Mouse (Mus musculus): Measurements from ENCODE around the gene Casp9.
"Not testable (repeated sequence)": the region's sequence is repeated elsewhere in the genome, so short reads cannot be mapped to it uniquely, and the experiment has no call there.

Gene Casp9

DNA sequence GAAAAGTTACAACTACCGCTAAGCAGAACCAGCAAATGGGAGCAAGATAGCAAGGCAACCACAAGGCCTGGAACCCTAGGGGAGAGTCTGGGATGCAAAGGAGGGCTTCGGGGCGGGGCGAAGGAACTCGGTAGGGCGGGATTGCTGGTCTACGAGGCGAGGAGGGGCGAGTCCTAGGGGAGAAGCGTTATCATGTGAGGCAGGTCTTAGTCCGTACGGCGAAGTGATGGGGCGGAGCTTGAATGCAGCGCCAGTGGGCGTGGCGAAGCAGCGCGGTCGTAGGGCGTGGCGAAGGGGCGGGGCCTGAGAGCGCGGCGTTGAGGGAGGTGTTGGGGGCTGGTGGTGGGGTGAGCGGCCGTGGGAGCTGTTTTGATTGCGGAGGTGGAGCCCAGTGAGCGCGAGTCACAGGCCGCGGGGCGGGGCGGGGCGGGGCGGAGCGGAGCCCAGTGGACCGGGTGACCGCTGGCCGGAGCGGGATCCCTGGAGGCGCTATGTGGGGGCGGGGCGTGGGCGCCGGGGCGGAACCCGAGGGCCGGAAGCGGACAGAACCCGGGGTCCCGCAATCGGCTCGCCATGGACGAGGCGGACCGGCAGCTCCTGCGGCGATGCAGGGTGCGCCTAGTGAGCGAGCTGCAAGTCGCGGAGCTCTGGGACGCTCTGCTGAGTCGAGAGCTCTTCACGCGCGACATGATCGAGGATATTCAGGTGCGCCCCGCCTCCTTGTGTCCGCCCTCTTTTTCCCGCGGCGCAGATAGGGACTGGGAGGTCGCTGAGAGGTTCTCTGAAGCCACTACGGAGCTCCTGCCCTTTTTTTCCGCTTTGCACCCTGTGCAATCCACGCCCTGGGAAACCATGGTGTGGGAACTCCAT is at the start of gene Casp9:
Gene Casp9, plus strand, starts transcription at position 331 of the 870 bp plus-strand sequence.
- peak; percentile 98 for DNase-seq (ENCODE audit: low read depth, low spot score)

GRCm38 (mm10) chr4:141746578-141747346 is 46.6 kb upstream of the Casp9 start, which contains the start of gene Agmat:
Gene Agmat, plus strand, starts transcription at chr4:141746672.
- no peak for DNase-seq (ENCODE audit: low read depth, low spot score)

- DNase-seq (ENCODE audit: low read depth, low spot score): no peak
Measured at GRCm38 (mm10) chr4:141749557-141749956, 43.9 kb upstream of the Casp9 start.

DNA sequence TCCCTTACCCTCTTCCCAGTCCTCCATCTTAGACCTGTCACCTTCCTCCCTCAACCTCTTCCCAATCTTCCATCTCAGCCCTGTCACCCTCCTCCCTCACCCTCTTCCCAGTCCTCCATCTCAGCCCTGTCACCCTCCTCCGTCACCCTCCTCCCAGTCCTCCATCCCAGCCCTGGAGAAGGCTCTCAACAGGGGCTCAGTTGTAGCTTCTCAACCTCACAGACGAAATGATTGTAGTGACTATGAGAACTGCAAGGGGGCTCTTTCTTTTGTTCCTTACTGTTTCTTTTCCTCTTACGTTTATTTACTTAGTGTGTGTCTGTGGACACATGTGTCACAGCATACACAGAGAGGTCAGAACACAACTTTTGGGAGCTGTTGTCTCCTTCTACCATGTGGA is 42.6 kb upstream of the Casp9 start:
- DNase-seq (ENCODE audit: low read depth, low spot score): no peak

- no peak for DNase-seq (ENCODE audit: low read depth, low spot score)
Measured at GRCm38 (mm10) chr4:141751419-141752075, 41.9 kb upstream of the Casp9 start.

GRCm38 (mm10) chr4:141752076-141752421 is 41.4 kb upstream of the Casp9 start:
- no peak for DNase-seq (ENCODE audit: low read depth, low spot score)

DNA sequence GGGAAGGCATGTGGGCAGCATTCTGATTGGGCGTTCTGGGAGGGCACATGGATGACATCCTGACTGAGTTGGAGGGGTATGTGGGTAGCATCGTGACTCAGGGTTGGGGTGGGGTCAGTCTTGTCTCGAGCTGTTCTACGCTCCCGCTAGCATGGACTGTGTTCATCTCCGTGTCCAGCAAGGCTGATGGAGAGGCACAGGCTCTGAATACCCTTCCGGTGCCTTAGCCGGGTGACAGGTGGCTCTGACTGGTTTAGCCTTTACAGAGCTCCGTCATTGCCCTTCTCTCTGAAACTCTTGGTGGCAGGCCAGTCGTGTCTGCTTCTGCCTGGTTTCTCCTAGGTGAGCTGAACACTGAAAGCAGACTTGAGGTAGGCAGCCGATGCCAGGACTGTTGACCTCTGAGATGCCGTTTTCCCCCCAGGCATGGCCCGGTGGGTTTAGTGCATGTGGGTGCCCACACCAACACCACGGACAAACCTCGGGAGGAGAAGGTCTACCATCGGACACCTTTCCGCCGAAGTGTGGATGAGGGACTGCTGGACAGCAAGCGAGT is 38.0 kb upstream of the Casp9 start:
- DNase-seq (ENCODE audit: low read depth, low spot score): no peak

DNA sequence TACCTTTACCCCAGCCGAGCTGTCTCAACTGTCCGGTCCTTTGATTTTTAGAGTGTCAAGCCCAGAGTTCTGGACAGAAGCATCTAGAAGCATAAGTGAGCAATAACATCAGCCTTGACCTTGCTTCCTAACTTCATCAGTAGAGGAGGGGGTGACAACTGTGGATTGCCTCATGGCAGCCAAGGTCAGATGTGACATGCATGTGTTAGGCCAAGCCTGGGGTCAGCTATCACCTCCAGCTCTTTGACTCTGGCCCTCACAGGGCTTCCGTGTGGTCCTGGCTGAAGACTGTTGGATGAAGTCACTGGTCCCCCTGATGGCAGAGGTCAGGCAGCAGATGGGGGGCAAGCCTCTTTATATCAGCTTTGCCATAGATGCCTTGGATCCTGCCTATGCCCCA is 36.3 kb upstream of the Casp9 start:
- DNase-seq (ENCODE audit: low read depth, low spot score): no peak

DNA sequence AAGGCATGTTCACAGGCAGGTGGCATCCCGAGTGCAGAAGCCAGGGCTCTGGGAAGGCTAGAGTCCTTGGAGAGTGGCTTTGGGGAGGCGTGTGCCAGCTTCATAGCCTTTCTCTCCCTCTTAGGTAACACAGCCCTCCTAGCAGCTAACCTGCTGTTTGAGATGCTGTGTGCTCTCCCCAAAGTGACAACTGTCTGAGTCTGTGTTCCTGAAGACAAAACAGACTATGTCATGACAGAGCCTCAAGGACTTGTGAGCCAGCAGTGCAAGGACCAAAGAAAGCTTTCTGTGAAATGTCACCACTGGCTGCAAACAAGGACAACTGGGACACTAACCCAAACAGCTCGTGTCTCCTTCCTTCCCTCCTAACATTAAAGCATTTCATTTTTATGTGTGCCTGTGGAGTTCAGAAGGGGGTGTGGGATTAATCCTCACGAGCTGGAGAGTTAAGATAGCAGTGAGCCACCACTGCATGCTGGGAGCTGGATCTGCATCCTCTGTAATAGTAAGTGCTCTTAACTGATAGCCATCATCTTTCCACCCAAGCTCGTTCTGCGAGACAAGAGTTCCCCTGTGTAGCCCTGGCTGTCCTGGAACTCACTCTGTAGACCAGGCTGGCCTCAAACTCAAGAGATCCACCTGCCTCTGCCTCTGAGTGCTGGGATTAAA is 34.4 kb upstream of the Casp9 start:
- DNase-seq (ENCODE audit: low read depth, low spot score): no peak

- no peak for DNase-seq (ENCODE audit: low read depth, low spot score)
Measured at GRCm38 (mm10) chr4:141760942-141761341, 32.5 kb upstream of the Casp9 start.

DNA sequence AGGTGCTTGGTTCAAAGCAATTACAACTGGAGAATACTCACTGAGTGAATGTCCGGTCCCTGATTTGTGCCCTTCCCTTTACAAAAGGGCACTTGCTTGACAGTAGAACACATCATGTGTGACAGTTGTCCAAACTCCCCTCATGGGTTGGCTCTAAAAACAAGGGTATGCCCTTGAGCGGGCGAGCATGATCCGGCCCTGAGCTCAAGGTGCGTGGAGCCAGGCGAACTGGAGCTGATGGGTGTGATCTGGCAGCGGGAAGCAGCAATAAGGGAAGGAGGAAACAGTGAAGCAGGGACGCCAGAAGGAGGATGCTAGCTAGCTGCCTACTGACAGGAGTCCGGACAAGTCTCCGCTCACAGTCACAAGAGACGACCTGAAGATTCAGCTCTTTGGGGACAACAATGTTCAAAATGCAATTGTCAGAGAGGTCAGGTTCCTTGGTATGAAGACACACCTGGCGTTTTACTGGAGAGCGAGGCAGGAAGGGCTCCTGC is 31.3 kb upstream of the Casp9 start:
- no peak for DNase-seq (ENCODE audit: low read depth, low spot score)

GRCm38 (mm10) chr4:141763476-141763875 is 29.9 kb upstream of the Casp9 start:
- DNase-seq (ENCODE audit: low read depth, low spot score): no peak

GRCm38 (mm10) chr4:141765008-141765407 is 28.4 kb upstream of the Casp9 start:
- DNase-seq (ENCODE audit: low read depth, low spot score): no peak

DNA sequence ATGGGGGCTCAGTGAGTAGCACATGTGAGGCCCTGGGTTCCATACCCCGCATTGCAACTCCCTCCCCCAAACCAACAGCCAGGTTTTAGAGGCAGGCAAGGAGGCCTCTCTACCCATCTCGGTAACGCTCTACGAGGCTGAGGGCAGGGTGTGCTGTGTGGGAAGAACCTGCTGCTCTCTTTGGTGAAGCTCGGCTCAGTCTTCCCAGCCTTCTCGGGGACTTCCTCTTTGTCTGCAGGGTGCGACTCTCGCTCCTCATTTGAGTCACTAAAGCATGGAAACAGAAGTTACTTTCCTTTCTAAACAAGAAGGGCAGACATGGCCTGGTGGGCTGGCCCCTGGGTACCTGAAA is 27.1 kb upstream of the Casp9 start:
- peak; percentile 15 for DNase-seq (ENCODE audit: low read depth, low spot score)

DNA sequence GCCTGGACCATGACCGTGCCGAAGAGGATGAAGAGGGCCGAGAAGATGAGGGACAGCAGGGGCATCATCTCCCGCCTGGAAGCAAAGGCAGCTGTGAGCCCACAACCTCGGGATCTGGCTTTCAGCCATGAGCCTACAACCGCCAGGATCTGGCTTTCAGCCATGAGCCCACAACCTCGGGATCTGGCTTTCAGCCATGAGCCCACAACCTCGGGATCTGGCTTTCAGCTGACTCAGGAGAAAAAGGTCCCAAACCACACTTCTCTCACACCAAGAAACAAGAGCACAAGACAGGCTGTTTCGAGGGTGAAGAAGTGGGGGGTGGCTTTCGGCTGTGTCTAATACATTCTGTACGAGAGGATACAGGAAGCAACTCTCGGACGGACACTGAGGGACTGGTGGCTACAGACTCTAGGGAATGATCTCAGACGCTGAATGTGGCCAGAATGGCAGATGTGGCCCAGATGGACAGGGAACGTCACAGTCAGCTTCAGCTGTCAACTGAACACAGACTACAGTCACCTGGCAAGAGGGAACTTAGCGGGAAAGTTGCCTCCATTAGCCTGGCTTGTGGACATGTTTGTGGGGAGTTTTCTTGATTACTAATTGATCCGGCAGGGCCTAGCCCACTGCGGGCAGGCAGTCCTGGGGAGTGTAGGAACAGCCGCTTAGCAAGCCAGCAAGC is 26.6 kb upstream of the Casp9 start:
- no peak for DNase-seq (ENCODE audit: low read depth, low spot score)

GRCm38 (mm10) chr4:141767353-141768036 is 25.9 kb upstream of the Casp9 start:
- no peak for DNase-seq (ENCODE audit: low read depth, low spot score)

DNA sequence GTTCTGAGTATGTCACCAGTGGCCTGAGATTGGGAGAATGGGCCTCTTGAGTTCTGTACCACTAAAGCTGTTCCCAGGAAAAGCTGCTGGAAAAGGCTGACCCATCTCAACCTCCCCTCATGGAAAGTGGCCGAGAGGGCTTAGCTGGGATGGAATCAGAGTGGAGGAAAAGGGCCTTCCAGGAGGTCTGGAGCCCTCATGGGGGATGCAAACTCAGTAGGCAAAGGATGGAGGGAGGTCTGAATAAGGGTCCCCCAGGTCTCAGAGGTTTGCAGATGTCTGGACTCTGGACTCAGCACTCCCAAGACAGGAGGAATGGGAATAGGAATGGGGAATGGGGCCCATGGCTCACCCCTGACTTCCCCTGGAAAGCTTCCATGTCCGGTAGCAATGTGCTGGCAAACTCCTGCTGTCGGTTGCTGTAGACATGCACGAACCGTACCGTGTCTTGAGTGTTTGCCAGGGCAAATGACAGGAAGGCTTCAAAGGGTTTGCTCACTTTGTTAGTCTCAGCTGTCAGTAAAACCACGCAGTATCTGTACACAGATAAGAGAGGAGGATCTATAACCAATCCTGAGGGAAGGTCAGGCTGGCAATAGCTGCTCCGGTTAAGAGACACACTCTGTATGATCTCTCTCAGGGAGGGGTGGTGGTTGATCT is 23.8 kb upstream of the Casp9 start:
- no peak for DNase-seq (ENCODE audit: low read depth, low spot score)

DNA sequence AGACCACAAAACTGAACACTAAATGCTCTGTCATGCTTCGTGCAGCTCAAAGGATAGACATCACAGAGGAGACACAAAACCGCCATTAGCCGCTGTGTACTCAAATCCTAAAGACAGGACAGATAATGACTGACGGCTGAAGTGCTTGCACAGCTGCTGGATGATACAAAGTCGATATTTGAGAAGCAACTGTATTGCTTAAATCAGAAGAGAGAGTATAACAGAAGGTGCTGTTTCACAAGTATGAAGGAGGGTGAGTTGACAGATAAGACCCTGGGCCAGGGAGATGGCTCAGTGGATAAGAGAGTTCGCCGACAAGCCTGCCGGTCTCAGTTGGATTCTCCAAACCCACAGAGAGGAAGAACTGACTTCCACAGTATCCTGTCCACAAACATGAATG is 21.6 kb upstream of the Casp9 start:
- DNase-seq (ENCODE audit: low read depth, low spot score): no peak

DNA sequence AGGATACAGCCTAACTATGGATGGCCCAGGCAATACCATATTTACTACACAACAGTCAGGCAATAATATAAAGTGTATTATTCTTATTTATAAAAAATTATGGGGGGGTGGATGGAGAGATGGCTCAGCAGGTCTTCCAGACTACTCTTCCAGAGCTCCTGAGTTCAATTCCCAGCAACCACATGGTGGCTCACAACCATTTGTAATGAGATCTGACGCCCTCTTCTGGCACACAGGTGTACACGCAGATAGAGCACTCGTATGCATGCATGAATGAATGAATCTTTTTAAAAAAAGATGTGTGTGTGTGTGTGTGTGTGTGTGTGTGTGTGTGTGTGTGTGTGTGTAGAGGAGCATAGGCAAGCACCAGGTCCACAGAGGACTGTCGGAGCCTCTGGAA is 20.4 kb upstream of the Casp9 start:
- not testable (repeated sequence) for DNase-seq (ENCODE audit: low read depth, low spot score)

GRCm38 (mm10) chr4:141779828-141780227 is 13.6 kb upstream of the Casp9 start:
- no peak for DNase-seq (ENCODE audit: low read depth, low spot score)

All from CD4-positive, CD25-positive, alpha-beta regulatory T cell, adult 2 months (primary cell).